ENCODE assay signal across 23 mouse cellular contexts in the genomic region with DNA sequence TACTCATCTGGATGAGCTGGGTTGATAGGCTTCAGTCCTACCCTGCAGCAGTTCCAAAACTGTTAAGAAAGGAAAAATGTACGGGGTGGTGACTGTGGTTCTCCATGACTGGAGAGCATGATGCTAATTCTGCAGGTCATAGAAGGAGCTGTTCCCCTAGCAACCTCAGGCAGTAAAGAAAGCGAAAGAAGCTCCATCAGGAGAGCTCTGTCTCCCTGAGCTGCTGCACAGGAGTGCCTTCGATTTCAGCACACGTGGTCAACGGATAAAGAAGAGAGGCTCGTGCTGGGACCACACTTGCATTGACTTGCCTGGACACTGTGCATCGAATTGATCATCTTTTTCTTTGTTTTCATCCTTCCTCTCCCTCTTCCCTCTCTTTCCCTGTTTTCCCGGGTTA. TPM values are rescaled to one million over a fixed set of nuclear protein-coding genes. Genes with fewer than 3 reads are reported as not detected.
DNase-seq lines count a peak whose midpoint lies in the region; ATAC-seq lines count a peak whose summit lies in the region.
"Had no signal": no experiment of that assay in that cellular context is flagged by ENCODE, and none has a peak within 500 bp of the region (broad histone marks: within the 10 kb centered on the region; RNA-seq: fewer than 3 reads in every experiment).

No protein-coding gene starts in this region.

- WGBS in midbrain, embryonic 11.5 days, result 86% methylated on average over 8 of the region's 8 CpGs
- 90% methylated on average over 8 of the region's 8 CpGs for WGBS in midbrain, embryonic 14.5 days

- no peak overlapping the region for H3K27ac ChIP-seq in midbrain, embryonic 11.5 days (ENCODE audit: low read depth, low read length)
- no peak overlapping the region for H3K27ac ChIP-seq in midbrain, embryonic 14.5 days (replicated peaks; ENCODE audit: low read depth, low read length)
- H3K27ac ChIP-seq: embryonic facial prominence, embryonic 13.5 days; embryonic facial prominence, embryonic 15.5 days; forebrain, embryonic 13.5 days; forebrain, embryonic 15.5 days had no signal

- H3K9me3 ChIP-seq in midbrain, embryonic 11.5 days (ENCODE audit: control insufficient read depth, low read length), result no peaks in the 10 kb centered on the region; the same call in 1 of the 2 replicates
- H3K9me3 ChIP-seq in midbrain, embryonic 14.5 days (ENCODE audit: control insufficient read depth, low read length), result no peaks in the 10 kb centered on the region
- H3K9me3 ChIP-seq: embryonic facial prominence, embryonic 13.5 days; embryonic facial prominence, embryonic 15.5 days; forebrain, embryonic 13.5 days; forebrain, embryonic 15.5 days; G1E had no signal

- no peak overlapping the region for H3K4me3 ChIP-seq in midbrain, embryonic 11.5 days (ENCODE audit: low read depth, low read length)
- H3K4me3 ChIP-seq in midbrain, embryonic 14.5 days (replicated peaks; ENCODE audit: low read depth, low read length), result no peak overlapping the region
- H3K4me3 ChIP-seq: embryonic facial prominence, embryonic 13.5 days; embryonic facial prominence, embryonic 15.5 days; forebrain, embryonic 13.5 days; forebrain, embryonic 15.5 days had no signal

- H3K36me3 ChIP-seq in midbrain, embryonic 11.5 days (ENCODE audit: control insufficient read depth, insufficient read depth, low read length), result peaks cover 23% of the 10 kb centered on the region
- H3K36me3 ChIP-seq in midbrain, embryonic 14.5 days (ENCODE audit: control insufficient read depth, insufficient read depth, low read length), result peaks cover 40% of the 10 kb centered on the region

- peak; percentile 57 for DNase-seq in midbrain, embryonic 11.5 days (ENCODE audit: low spot score, missing footprints)
- no peak for DNase-seq in midbrain, embryonic 14.5 days
- DNase-seq in R1 (ENCODE audit: low read depth, low spot score), result peak; percentile 56
- no peak for DNase-seq in layer of hippocampus, adult 11-12 months (ENCODE audit: low spot score)
- DNase-seq in spleen, adult 12 weeks (ENCODE audit: low spot score), result no peak
- DNase-seq: adrenal gland, adult 2 months; adrenal gland, postnatal 10 days; adrenal gland, postnatal 25 days; cerebellum, adult 11 months; cerebellum, adult 18-20 months; cerebellum, adult 8-10 months; cerebellum, adult 9-11 months; cerebellum, postnatal 14 days; cerebellum, postnatal 36 days; embryo, embryonic 11 days; forebrain, postnatal 0 days had no signal

- H3K4me2 ChIP-seq in midbrain, embryonic 11.5 days, result no peak overlapping the region
- H3K4me2 ChIP-seq in midbrain, embryonic 14.5 days (ENCODE audit: low read length), result no peak overlapping the region
- H3K4me2 ChIP-seq: embryonic facial prominence, embryonic 13.5 days; embryonic facial prominence, embryonic 15.5 days; forebrain, embryonic 13.5 days; forebrain, embryonic 15.5 days had no signal

- no peak for ATAC-seq in midbrain, embryonic 11.5 days (ENCODE audit: low FRiP score)
- no peak for ATAC-seq in midbrain, embryonic 14.5 days (ENCODE audit: low FRiP score, low TSS enrichment)
- ATAC-seq: forebrain, embryonic 13.5 days; forebrain, embryonic 15.5 days; forebrain, postnatal 0 days; Patski had no signal

- no peaks in the 10 kb centered on the region for H3K27me3 ChIP-seq in midbrain, embryonic 11.5 days (ENCODE audit: control insufficient read depth, insufficient read depth, low read length)
- H3K27me3 ChIP-seq in midbrain, embryonic 14.5 days (ENCODE audit: control insufficient read depth, insufficient read depth, low read length), result no peaks in the 10 kb centered on the region
- H3K27me3 ChIP-seq: embryonic facial prominence, embryonic 13.5 days; embryonic facial prominence, embryonic 15.5 days; forebrain, embryonic 13.5 days; forebrain, embryonic 15.5 days; Patski had no signal

- no peak overlapping the region for H3K9ac ChIP-seq in midbrain, embryonic 11.5 days (ENCODE audit: low read length)
- no peak overlapping the region for H3K9ac ChIP-seq in midbrain, embryonic 14.5 days (replicated peaks; ENCODE audit: low read length)
- H3K9ac ChIP-seq: embryonic facial prominence, embryonic 13.5 days; embryonic facial prominence, embryonic 15.5 days; forebrain, embryonic 13.5 days; forebrain, embryonic 15.5 days; forebrain, postnatal 0 days had no signal

- no peaks in the 10 kb centered on the region for H3K4me1 ChIP-seq in midbrain, embryonic 11.5 days (ENCODE audit: control insufficient read depth, insufficient read depth, low read length)
- no peaks in the 10 kb centered on the region for H3K4me1 ChIP-seq in midbrain, embryonic 14.5 days (ENCODE audit: control insufficient read depth, insufficient read depth, low read length)
- H3K4me1 ChIP-seq: forebrain, embryonic 13.5 days; forebrain, embryonic 15.5 days had no signal

RNA-seq across cellular contexts. Expression of gene Pla1a, which starts 9.3 kb away (rescaled TPM):
- 0.23 and 0.59 TPM in 2 replicates for polyA plus RNA-seq in midbrain, embryonic 11.5 days (2014; fragmentation: Nextera tagmentation; extraction: Ambion mirVana)
- polyA plus RNA-seq in midbrain, embryonic 14.5 days (2014; fragmentation: Nextera tagmentation; extraction: Ambion mirVana), result 0.26 and 0.38 TPM in 2 replicates
- polyA plus RNA-seq: embryonic facial prominence, embryonic 11.5 days; G1E had no signal

RNA-seq across cellular contexts. Expression of gene Adprh, which starts 10.3 kb away (rescaled TPM):
- 122 and 134 TPM in 2 replicates for polyA plus RNA-seq in midbrain, embryonic 11.5 days (2014; fragmentation: Nextera tagmentation; extraction: Ambion mirVana)
- polyA plus RNA-seq in midbrain, embryonic 14.5 days (2014; fragmentation: Nextera tagmentation; extraction: Ambion mirVana), result 139 and 158 TPM in 2 replicates

RNA-seq across cellular contexts. Expression of gene Cd80, which starts 13.1 kb away (rescaled TPM):
- polyA plus RNA-seq in midbrain, embryonic 11.5 days (2014; fragmentation: Nextera tagmentation; extraction: Ambion mirVana), result 0.42 and 0.65 TPM in 2 replicates
- polyA plus RNA-seq in midbrain, embryonic 14.5 days (2014; fragmentation: Nextera tagmentation; extraction: Ambion mirVana), result 0.35 and 0.93 TPM in 2 replicates
- polyA plus RNA-seq: adrenal gland, adult 2 months had no signal

Comparison
In these comparisons a context has a peak if more than half of its experiments do, and no peak if none do; other contexts are left out.
1. DNase-seq: peak in midbrain, embryonic 11.5 days (single experiment) and R1 (single experiment); none in midbrain, embryonic 14.5 days (single experiment), layer of hippocampus, adult 11-12 months (single experiment) and spleen, adult 12 weeks (single experiment).